Mouse (Mus musculus) layer of hippocampus, adult 2 months (tissue): ENCODE data around the gene Gramd1b. TPM values are rescaled to one million over a fixed set of nuclear protein-coding genes. Genes with fewer than 3 reads are reported as not detected.

Experiments
- DNase-seq, 2 experiments: peaks; one replicate each; pipeline ENCODE4 v3.0.0; 2022; ENCODE audit warnings: low spot score in 2 of 2
- H3K27ac ChIP-seq: fragments of 200-600 bp; 2 replicates; pipeline ENCODE4 v1.8.1; 2022
- H3K4me3 ChIP-seq: fragments of 200-600 bp; 2 replicates; pipeline ENCODE4 v1.8.1; 2022; ENCODE audit warnings: mild to moderate bottlenecking
- CTCF ChIP-seq: fragments of 200-600 bp; conservative IDR thresholded peaks from 2 replicates; pipeline ENCODE4 v1.8.1; 2022; ENCODE audit warnings: antibody characterized with exemption, mild to moderate bottlenecking, moderate library complexity
- total RNA-seq, 2 experiments: library from RNA; stranded (reverse); gene quantifications; 2 replicates each; pipeline ENCODE4 v1.2.3; 2021

Gene Gramd1b
- total RNA-seq, 2 experiments from 2014 or later, result 158 to 164 TPM

GRCm38 (mm10) chr9:40390904-40391303 is 140.3 kb downstream of the Gramd1b start:
- DNase-seq, result no peak
- peak overlapping the region; percentile 93 for H3K27ac ChIP-seq
- TF ChIP-seq CTCF, result peak; percentile 75
- peak overlapping the region; percentile 26; the same call in 1 of the 2 replicates for H3K4me3 ChIP-seq

- peak overlapping the region; percentile 93 for H3K27ac ChIP-seq
- peak overlapping the region; percentile 26; the same call in 1 of the 2 replicates for H3K4me3 ChIP-seq
- no peak for TF ChIP-seq CTCF
- DNase-seq, result no peak
Measured at GRCm38 (mm10) chr9:40390396-40390760, 140.8 kb downstream of the Gramd1b start.

- no peak for TF ChIP-seq CTCF
- no peak for DNase-seq
- H3K4me3 ChIP-seq, result no peak overlapping the region
- H3K27ac ChIP-seq, result peak overlapping the region; percentile 93; the same call in 1 of the 2 replicates
Measured at GRCm38 (mm10) chr9:40389669-40390395, 141.4 kb downstream of the Gramd1b start.

GRCm38 (mm10) chr9:40389175-40389574 is 142.0 kb downstream of the Gramd1b start:
- no peak for TF ChIP-seq CTCF
- H3K27ac ChIP-seq, result no peak overlapping the region
- no peak overlapping the region for H3K4me3 ChIP-seq
- no peak for DNase-seq

GRCm38 (mm10) chr9:40384781-40385180 is 146.4 kb downstream of the Gramd1b start:
- Histone ChIP-seq H3K27ac (no peak overlapping the region), H3K4me3 (no peak overlapping the region)
- DNase-seq, result no peak
- TF ChIP-seq CTCF, result no peak

GRCm38 (mm10) chr9:40382508-40382907 is 148.7 kb downstream of the Gramd1b start:
- H3K4me3 ChIP-seq, result no peak overlapping the region; the same call in 1 of the 2 replicates
- TF ChIP-seq CTCF, result no peak
- no peak for DNase-seq
- H3K27ac ChIP-seq, result peak overlapping the region; percentile 97

- DNase-seq, result peak; percentile 65 to 79
- Histone ChIP-seq H3K27ac (peak overlapping the region; percentile 97), H3K4me3 (peak overlapping the region; percentile 20)
- no peak for TF ChIP-seq CTCF
Measured at GRCm38 (mm10) chr9:40381416-40382411, 149.5 kb downstream of the Gramd1b start.

GRCm38 (mm10) chr9:40376711-40377410 is 154.3 kb downstream of the Gramd1b start:
- peak overlapping the region; percentile 80 for H3K4me3 ChIP-seq
- no peak for TF ChIP-seq CTCF
- peak overlapping the region; percentile 93 for H3K27ac ChIP-seq

GRCm38 (mm10) chr9:40376139-40376541 is 155.0 kb downstream of the Gramd1b start:
- TF ChIP-seq CTCF, result peak; percentile 72
- peak overlapping the region; percentile 80 for H3K4me3 ChIP-seq
- peak overlapping the region; percentile 93 for H3K27ac ChIP-seq
- peak; percentile 75 to 85 for DNase-seq

More at GRCm38 (mm10) chr9:40376711-40377410, 154.3 kb downstream of the Gramd1b start:
- DNase-seq, result no peak

GRCm38 (mm10) chr9:40375518-40375917 is 155.7 kb downstream of the Gramd1b start:
- no peak for DNase-seq
- H3K4me3 ChIP-seq, result peak overlapping the region; percentile 80
- TF ChIP-seq CTCF, result no peak
- peak overlapping the region; percentile 93 for H3K27ac ChIP-seq

GRCm38 (mm10) chr9:40374992-40375391 is 156.2 kb downstream of the Gramd1b start:
- TF ChIP-seq CTCF, result no peak
- peak overlapping the region; percentile 93 for H3K27ac ChIP-seq
- H3K4me3 ChIP-seq, result peak overlapping the region; percentile 80
- no peak for DNase-seq

GRCm38 (mm10) chr9:40374533-40374971 is 156.6 kb downstream of the Gramd1b start:
- no peak for DNase-seq
- Histone ChIP-seq H3K27ac (peak overlapping the region; percentile 93), H3K4me3 (peak overlapping the region; percentile 80)
- no peak for TF ChIP-seq CTCF
